In the genomic region with DNA sequence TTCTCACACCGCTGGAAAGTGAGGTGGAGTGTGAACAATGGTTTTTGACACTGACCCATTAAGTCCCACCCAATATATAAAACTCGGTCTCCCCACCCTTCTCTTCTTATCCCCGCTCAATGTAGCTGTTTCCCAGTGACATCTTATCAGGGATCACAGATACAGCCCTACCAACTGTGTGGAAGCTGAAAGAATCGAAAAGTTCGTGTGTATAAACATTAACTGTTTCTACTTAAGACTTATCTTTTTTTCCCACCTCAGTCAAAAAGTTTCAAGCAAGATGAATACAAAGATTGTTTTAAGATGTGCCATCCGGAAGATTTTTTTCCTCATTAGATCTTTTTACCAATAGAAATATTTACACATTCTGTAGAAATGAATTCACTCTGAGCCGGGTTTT, we compare ENCODE assay signal across 8 mouse cellular contexts. TPM values are rescaled to one million over a fixed set of nuclear protein-coding genes. Genes with fewer than 3 reads are reported as not detected.
DNase-seq lines count a peak whose midpoint lies in the region; ATAC-seq and TF ChIP-seq lines count a peak whose summit lies in the region.

No protein-coding gene starts in this region.

- TF ChIP-seq CTCF in cerebellum, adult 2 months (IDR thresholded peaks at IDR 0.05; ENCODE audit: borderline replicate concordance, insufficient read depth, low read depth, low read length), result no peak
- TF ChIP-seq CTCF in G1E (IDR thresholded peaks at IDR 0.05; ENCODE audit: low read depth, low read length), result no peak
- TF ChIP-seq CTCF in thymus, adult 2 months (IDR thresholded peaks at IDR 0.05; ENCODE audit: borderline replicate concordance, control insufficient read depth, extremely low read depth, insufficient read depth, low read length, poor library complexity), result no peak

- peaks cover 5% of the 10 kb centered on the region; the same call in 1 of the 2 replicates for H3K4me1 ChIP-seq in cerebellum, adult 2 months (ENCODE audit: control insufficient read depth, insufficient read depth, low read length)
- peaks cover 56% of the 10 kb centered on the region for H3K4me1 ChIP-seq in G1E (ENCODE audit: insufficient read depth, low read depth, low read length)
- peaks cover 37% of the 10 kb centered on the region for H3K4me1 ChIP-seq in hindbrain, embryonic 10.5 days (replicated peaks)
- H3K4me1 ChIP-seq in liver, embryonic 15.5 days (replicated peaks), result peaks cover 60% of the 10 kb centered on the region
- peaks cover 9% of the 10 kb centered on the region for H3K4me1 ChIP-seq in thymus, adult 2 months (replicated peaks; ENCODE audit: control insufficient read depth, insufficient read depth, low read length)

- peaks cover 23% of the 10 kb centered on the region for H3K36me3 ChIP-seq in G1E (replicated peaks)
- H3K36me3 ChIP-seq in hindbrain, embryonic 10.5 days, result no peaks in the 10 kb centered on the region
- no peaks in the 10 kb centered on the region for H3K36me3 ChIP-seq in liver, embryonic 15.5 days (replicated peaks)
- no peaks in the 10 kb centered on the region for H3K36me3 ChIP-seq in thymus, adult 2 months (ENCODE audit: control insufficient read depth, insufficient read depth, low read length)

- no peak overlapping the region for H3K27ac ChIP-seq in cerebellum, adult 2 months (ENCODE audit: insufficient read depth, low read length)
- no peak overlapping the region for H3K27ac ChIP-seq in hindbrain, embryonic 10.5 days
- H3K27ac ChIP-seq in liver, embryonic 15.5 days (replicated peaks), result peak overlapping the region; percentile 91; the same call in 1 of the 2 replicates
- H3K27ac ChIP-seq in thymus, adult 2 months (ENCODE audit: control insufficient read depth, insufficient read depth, low read length), result no peak overlapping the region

- H3K4me2 ChIP-seq in liver, embryonic 15.5 days, result peak overlapping the region; percentile 91

- no peaks in the 10 kb centered on the region for H3K9me3 ChIP-seq in G1E (replicated peaks)
- no peaks in the 10 kb centered on the region for H3K9me3 ChIP-seq in hindbrain, embryonic 10.5 days
- H3K9me3 ChIP-seq in liver, embryonic 15.5 days (replicated peaks), result no peaks in the 10 kb centered on the region

- WGBS in cerebellum, adult 2 months, result 5% methylated on average over 7 of the region's 7 CpGs
- 43% methylated on average over 7 of the region's 7 CpGs for WGBS in hindbrain, embryonic 10.5 days
- 6% methylated on average over 7 of the region's 7 CpGs for WGBS in liver, embryonic 15.5 days (ENCODE audit: insufficient replicate concordance)
- WGBS in thymus, adult 2 months, result 48% methylated on average over 7 of the region's 7 CpGs

- ATAC-seq in G1E (ENCODE audit: extremely low read depth, insufficient number of reproducible peaks, low FRiP score, poor library complexity, severe bottlenecking), result peak; percentile 46
- ATAC-seq in liver, embryonic 15.5 days (ENCODE audit: insufficient read depth), result no peak

- no peaks in the 10 kb centered on the region for H3K27me3 ChIP-seq in cerebellum, adult 2 months (ENCODE audit: control insufficient read depth, insufficient read depth, low read length)
- no peaks in the 10 kb centered on the region for H3K27me3 ChIP-seq in G1E (ENCODE audit: insufficient read depth, low read length)
- H3K27me3 ChIP-seq in hindbrain, embryonic 10.5 days (ENCODE audit: insufficient read depth, poor library complexity, severe bottlenecking), result no peaks in the 10 kb centered on the region
- no peaks in the 10 kb centered on the region for H3K27me3 ChIP-seq in liver, embryonic 15.5 days
- peaks cover 5% of the 10 kb centered on the region for H3K27me3 ChIP-seq in thymus, adult 2 months (ENCODE audit: control insufficient read depth, insufficient read depth, low read length)

- peak overlapping the region; percentile 95 for H3K4me3 ChIP-seq in cerebellum, adult 2 months (replicated peaks; ENCODE audit: insufficient read depth, low read depth, low read length)
- peak overlapping the region; percentile 98 for H3K4me3 ChIP-seq in G1E (ENCODE audit: low read depth, low read length)
- H3K4me3 ChIP-seq in hindbrain, embryonic 10.5 days, result peak overlapping the region; percentile 88
- H3K4me3 ChIP-seq in liver, embryonic 15.5 days (replicated peaks), result peak overlapping the region; percentile 99
- no peak overlapping the region for H3K4me3 ChIP-seq in thymus, adult 2 months (ENCODE audit: control insufficient read depth, insufficient read depth, low read length)

- TF ChIP-seq POLR2A in cerebellum, adult 2 months (IDR thresholded peaks at IDR 0.05; ENCODE audit: borderline replicate concordance, insufficient read depth, low read length), result no peak
- TF ChIP-seq POLR2A in thymus, adult 2 months (IDR thresholded peaks at IDR 0.05; ENCODE audit: control insufficient read depth, extremely low read depth, insufficient read depth, low read length, poor library complexity), result no peak

- DNase-seq in cerebellum, adult 2 months, result no peak
- no peak for DNase-seq in cerebellum, postnatal 10 days
- no peak for DNase-seq in G1E (ENCODE audit: low spot score)
- no peak for DNase-seq in hindbrain, embryonic 10.5 days (ENCODE audit: low spot score)
- no peak for DNase-seq in thymus, adult 2 months
- DNase-seq in layer of hippocampus, adult 9-11 months, result no peak
- no peak for DNase-seq in kidney, adult 9 months

- H3K9ac ChIP-seq in liver, embryonic 15.5 days, result peak overlapping the region; percentile 96

RNA-seq across cellular contexts. Expression of gene Aplp2, which starts 1.5 kb away (rescaled TPM):
- 1,017 and 1,095 TPM in 2 replicates for polyA plus RNA-seq in cerebellum, adult 2 months (2012; rRNA removed)
- total RNA-seq in G1E (2014; fragmentation: Nextera tagmentation) (721 and 724 TPM in 2 replicates), G1E (2017) (454 and 492 TPM in 2 replicates)
- 65.1 and 79.4 TPM in 2 replicates for polyA plus RNA-seq in G1E (2012)
- 220 and 243 TPM in 2 replicates for polyA plus RNA-seq in hindbrain, embryonic 10.5 days (2016; fragmentation: Nextera tagmentation; extraction: Ambion mirVana)
- 182 and 192 TPM in 2 replicates for polyA plus RNA-seq in liver, embryonic 15.5 days (2015; fragmentation: Nextera tagmentation; extraction: Ambion mirVana)
- polyA plus RNA-seq in thymus, adult 2 months (2012; rRNA removed), result 163 and 188 TPM in 2 replicates
